Mouse (Mus musculus) telencephalon, adult 2 months (tissue): ENCODE results near the gene Efcab8.
"Not testable (repeated sequence)": the region's sequence is repeated elsewhere in the genome, so short reads cannot be mapped to it uniquely, and the experiment has no call there.

Experiments used
- DNase-seq: peaks from one replicate; pipeline ENCODE4 v3.0.0-alpha.2; 2011; ENCODE audit warnings: low read depth, low spot score

The Efcab8 gene

GRCm38 (mm10) chr2:153824593-153824992 is 44.9 kb downstream of the Efcab8 start:
- DNase-seq: no peak

DNA sequence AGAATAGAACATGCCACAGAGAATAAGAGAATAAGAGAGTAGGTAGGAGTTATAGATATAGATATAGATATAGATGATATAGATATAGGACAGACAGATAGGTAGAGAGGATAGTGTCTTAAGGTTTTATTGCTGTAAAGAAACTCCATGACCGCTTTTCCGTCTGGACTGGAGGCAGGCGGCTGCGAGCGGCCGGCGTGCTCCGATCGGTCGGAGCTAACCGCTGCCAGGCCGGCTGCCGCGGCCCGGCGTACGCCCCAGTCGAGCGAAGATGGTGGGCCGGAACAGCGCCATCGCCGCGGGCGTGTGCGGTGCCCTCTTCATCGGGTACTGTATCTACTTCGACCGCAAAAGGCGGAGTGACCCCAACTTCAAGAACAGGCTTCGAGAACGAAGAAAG is 46.2 kb downstream of the Efcab8 start:
- not testable (repeated sequence) for DNase-seq

GRCm38 (mm10) chr2:153827171-153827830 is 47.6 kb downstream of the Efcab8 start:
- DNase-seq: no peak

GRCm38 (mm10) chr2:153828704-153829103 is 49.0 kb downstream of the Efcab8 start:
- no peak for DNase-seq

DNA sequence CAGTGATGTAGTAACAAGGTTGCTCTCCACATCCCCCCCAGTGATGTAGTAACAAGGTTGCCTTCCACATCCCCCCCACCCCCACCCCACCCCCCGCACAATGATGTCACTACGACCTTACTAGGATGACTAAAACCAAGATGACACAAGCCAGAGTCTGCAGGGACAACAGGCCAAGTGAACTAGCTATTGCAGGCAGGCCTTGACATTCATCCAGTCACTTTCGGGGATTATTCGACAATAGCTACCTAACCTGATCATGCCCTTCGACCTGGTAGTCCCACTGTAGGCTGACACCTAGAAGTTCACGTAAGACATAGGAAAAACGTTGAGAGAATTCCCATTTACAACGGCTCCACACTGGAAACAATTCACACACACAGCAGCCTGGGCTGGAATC is 53.6 kb downstream of the Efcab8 start:
- DNase-seq: no peak

GRCm38 (mm10) chr2:153842854-153843253 is 63.1 kb downstream of the Efcab8 start:
- no peak for DNase-seq

DNA sequence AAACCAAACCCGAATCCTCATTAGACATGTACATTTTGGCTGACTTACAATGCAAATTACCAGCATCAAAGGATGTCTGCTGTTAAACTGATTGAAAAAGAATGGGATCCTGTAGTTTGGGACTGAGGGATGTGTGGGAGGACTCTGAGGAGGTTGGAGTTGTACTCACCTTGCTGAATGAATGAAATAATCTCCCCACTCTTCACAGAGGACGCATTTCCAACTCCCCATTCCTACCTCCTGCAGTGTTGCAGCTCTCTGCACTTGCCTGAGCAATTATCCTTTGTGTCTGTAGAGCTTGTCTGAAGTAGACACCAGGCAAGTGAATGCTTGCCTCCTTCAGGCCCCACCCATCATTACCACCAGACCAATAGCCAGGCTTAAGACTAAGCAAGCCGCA is 68.7 kb downstream of the Efcab8 start:
- no peak for DNase-seq

- no peak for DNase-seq
Observed at GRCm38 (mm10) chr2:153850351-153851029, 70.8 kb downstream of the Efcab8 start.

DNA sequence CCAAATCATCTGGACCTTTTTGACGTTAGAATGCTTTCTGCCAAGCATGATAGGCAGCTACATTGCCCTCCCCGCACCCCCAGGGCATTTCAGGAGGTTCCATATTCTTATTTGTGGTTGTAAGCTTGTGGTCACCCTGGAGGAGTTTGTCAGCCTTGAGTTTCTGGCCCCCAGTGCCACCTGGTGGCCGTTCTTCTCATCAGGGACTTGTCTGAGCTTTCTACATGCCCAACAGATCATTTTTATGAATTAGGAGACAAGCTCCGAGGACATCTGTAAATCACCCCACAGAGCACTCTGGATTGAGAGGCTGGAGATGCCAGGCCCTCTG is 71.3 kb downstream of the Efcab8 start:
- no peak for DNase-seq

- no peak for DNase-seq
Observed at GRCm38 (mm10) chr2:153853544-153853943, 73.8 kb downstream of the Efcab8 start.

DNA sequence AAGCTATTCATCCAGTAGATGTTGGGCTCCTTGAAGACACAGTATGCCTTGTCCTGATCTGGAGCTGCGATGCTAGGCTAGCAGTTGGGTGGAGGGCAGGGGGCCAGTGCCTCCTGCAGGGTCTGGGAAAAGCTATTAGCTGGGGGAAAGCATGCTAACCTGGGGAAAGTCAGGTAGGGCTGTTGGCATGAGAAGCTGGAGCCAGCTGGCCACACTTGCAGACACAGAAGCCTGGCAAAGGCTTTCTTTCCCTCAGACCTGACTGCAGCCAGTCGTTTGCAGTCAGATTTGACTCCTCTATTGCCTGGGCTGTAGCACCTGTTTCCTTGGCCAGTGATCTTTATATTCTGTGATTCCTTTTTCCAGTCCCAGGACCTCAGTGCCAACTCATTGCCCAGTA is 79.8 kb downstream of the Efcab8 start:
- DNase-seq: no peak

GRCm38 (mm10) chr2:153860315-153860714 is 80.6 kb downstream of the Efcab8 start:
- DNase-seq: no peak

- no peak for DNase-seq
Observed at GRCm38 (mm10) chr2:153860715-153861114, 81.0 kb downstream of the Efcab8 start.

GRCm38 (mm10) chr2:153861960-153862359 is 82.2 kb downstream of the Efcab8 start:
- no peak for DNase-seq

- DNase-seq: no peak
Observed at GRCm38 (mm10) chr2:153870984-153871383, 91.3 kb downstream of the Efcab8 start, which contains the start of gene Sun5. Sun5 (minus strand) TSS chr2:153871084.

- DNase-seq: no peak
Observed at GRCm38 (mm10) chr2:153874745-153875144, 95.0 kb downstream of the Efcab8 start, which contains the start of gene Bpifb2. Bpifb2 (plus strand) TSS chr2:153875045.
